Mouse (Mus musculus) adrenal gland, postnatal 10 days (tissue): Measurements from ENCODE around the gene Mgat4b. TPM values are rescaled to one million over a fixed set of nuclear protein-coding genes. Genes with fewer than 3 reads are reported as not detected.

Source experiments
- DNase-seq: peaks from one replicate; pipeline ENCODE4 v3.0.0; 2021; ENCODE audit warnings: mixed read lengths
- total RNA-seq, 2 experiments: library from RNA; stranded (reverse); gene quantifications; 2 replicates each; pipeline ENCODE4 v1.2.3; 2021

The Mgat4b gene
- total RNA-seq, 2 experiments from 2014 or later: 118 to 141 TPM

DNA sequence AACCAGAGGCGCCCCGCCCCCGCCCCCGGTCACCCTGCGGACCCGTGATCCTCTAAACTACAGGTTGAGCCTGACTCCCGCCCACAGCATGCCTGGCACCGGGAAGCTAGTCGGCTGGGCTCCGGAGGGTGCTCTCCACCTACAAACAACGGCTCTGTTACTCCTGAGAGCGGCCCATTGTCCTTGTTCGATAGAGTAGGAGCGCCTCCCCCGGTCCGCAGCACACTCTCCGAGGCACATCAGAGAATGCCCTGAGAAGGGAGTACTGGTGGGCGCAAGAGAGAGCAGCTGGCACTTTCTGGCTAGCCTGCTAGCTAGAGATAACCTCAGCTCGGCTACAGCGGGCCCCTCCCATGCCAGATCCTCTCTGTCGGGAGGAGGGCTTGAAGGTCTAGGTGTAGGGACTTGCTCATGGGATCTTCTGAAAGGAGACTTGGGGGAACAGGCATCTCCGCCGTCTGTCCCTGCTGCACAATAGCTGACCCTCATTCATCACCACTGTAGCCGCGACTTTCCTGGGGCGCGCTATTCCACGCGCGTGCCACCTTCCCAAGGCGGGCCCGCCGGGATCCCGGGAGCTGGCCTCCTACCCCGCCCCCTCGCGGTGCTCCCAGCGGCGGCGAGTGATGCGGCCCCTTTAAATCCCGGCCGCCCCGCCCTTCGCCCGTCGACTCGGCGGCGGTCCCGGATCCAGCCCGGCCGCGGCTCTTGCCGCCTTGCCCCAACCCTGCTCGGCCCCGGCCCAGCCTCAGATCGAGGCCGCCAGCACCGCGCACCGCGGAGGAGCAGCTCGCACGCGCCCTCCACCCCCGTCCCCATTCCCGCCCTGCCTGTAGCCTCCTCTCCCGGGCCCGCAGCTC lies 14.2 kb downstream of the Mgat4b start:
- DNase-seq: peak; percentile 95

DNA sequence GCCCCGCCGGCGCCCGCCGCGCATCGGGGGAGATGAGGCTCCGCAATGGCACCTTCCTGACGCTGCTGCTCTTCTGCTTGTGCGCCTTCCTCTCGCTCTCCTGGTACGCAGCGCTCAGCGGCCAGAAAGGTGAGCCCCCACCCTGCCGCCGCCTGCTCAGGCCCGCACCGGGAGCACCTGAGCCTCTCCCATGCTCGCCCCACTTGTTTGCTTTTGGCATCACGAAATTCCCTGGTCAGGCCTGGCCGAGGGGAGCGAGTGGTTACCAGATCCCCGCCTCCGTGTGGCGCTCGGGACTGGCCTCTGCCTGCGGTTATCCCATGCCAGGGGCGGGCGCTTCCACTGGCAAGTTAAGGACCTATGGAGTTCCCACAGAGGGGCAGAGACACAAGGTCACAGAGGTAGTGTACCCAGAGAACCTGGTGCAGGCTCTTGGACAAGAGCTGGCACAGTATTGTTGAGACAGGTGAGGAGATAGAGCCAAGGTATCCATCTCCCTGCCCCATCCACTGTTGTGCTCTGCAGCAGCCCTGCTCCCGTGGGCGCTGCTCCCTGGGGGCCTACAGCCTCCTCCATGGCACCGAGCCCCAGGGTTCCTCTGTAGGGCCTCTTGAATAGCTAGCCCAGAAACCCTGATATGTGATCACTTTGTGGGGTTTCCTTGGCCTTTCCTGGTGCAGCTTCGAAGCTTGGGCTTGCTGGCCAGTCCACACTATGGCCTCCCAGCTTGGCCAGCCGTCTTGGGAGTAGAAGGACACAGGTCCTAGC lies 15.1 kb downstream of the Mgat4b start:
- DNase-seq: peak; percentile 71

DNA sequence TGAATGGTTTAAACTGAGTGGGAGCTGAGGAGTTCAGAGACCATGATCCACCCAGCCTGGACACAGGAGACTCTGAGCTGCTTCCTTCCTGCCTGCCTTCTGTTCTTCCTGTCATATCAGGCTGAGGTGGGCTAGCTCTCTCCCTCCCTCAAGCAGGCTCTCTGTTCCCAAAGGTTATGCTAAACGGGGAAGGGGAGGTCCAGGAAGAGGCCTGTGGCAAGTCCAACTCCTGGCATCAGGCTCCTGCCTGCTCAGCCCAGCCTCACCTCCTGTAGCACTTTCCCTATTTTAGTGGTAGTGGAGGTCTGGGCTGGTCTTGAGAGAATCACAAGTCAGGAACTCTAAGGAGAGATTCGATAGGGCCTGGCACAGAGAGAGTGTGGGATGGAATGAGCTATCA lies 15.7 kb downstream of the Mgat4b start:
- no peak for DNase-seq

DNA sequence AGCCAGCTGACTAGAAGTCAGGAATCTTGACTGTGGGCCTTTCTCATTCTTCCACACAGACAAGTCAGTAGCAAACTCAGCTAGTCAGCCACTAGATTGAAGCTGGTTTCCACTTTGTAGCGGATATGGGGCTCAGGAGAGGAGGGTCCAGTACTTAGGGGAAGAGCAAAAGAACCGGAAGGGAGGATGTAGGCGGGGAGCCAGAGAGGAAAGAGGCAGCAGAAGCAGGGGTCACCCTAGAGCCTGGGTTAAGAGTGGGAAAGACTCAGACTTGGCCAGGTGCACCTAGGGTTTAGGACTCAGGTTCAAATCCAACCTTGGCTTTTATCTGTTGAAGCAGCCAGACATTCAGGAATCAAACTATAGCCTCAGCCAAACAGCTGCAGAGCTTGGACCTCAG lies 16.5 kb downstream of the Mgat4b start:
- DNase-seq: peak; percentile 27

DNA sequence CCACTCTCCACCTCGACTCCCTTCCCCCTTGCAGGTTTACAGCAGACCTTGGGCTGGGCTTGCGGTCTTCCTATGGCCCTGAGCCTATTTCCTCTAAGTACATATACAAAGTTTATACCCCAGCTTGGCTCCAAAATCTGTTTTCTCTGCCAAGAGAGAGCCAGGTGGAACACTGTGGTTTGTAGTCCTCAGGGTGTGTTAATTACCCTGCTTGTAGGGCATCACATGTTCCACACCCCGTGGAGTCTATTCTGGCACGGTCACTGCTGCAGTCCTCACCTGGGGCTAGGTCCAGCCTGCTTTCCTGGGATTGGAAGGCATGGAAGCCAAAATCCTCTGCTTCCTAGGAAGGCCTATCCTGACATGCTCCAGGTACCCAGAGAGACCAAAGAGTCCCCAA lies 17.0 kb downstream of the Mgat4b start:
- no peak for DNase-seq

DNA sequence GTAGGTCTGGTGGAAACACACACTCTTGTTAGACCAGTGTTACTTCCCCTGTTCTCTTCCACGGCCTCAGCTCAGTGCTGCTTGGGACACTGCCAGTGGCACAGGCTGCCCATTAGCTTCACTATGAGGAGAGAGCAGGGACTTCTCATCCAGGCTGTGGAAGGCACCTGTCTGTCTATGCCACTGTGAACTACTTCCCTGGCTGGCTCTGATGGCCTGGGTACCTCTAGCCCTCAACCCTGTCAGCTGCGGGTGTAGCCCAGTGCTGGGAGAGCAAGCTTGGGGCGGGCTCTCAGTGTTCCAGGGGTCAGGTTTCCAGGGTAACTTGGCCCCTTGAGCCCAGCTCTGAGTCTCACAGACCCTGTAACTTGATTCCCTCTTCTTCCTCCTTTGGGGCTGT lies 18.1 kb downstream of the Mgat4b start:
- peak; percentile 65 for DNase-seq

DNA sequence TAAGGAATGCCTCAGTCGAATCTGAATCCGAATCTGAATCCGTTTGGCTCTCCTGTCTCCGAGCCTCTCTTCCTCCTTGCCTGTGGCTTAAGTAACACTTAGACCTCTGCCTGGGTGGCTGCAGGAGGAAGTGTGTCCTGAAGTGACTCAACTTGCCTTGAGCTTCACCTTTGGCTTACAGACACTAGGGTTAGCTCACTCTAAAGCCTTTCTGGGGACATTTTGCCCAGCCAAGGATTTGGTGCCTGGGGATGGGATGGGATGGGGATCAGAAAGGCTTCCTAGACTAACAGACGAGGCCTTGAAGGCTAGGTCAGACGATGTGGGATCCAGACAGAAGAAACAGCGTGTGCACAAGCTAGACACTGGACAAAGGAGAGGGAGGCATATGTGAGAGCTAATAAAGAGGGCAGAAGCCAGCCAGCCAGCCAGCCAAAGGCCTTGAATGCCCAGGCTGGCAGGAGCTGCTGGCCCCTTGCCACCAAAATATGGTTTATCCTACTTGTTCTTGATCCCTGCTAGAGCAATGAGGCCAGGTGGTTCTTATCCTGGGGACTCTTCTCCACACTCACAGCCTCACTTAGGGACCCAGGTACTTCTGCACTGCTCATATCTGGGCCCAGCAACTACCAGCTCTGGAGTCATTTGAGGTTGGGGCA lies 18.7 kb downstream of the Mgat4b start:
- DNase-seq: peak; percentile 87

DNA sequence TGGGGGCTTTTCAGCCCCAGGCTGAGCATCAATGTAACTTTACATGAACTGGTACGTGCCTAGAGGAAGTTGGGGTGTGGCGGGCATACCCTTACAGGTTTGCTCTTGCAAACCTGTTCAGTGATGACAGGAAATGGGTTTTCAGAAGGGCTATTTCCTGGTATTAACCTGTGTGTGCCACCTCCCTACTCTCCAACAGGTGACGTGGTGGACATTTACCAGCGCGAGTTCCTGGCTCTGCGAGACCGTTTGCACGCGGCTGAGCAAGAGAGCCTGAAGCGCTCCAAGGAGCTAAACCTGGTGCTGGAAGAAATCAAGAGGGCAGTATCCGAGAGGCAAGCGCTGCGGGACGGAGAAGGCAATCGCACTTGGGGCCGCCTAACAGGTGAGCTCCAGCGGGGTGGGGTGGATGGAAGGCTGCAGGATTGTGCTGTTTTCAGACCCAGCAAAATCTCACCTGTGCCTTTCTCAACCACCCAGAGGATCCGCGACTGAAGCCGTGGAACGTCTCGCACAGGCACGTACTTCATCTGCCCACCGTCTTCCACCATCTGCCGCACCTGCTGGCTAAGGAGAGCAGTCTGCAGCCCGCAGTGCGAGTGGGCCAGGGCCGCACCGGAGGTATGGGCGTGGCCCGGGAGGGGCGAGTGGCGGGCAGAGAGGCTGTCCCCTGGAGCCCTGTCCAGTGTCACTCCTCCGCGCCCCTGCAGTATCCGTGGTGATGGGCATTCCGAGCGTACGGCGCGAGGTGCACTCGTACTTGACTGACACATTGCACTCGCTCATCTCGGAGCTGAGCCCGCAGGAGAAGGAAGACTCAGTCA lies 20.0 kb downstream of the Mgat4b start:
- DNase-seq: peak; percentile 11

DNA sequence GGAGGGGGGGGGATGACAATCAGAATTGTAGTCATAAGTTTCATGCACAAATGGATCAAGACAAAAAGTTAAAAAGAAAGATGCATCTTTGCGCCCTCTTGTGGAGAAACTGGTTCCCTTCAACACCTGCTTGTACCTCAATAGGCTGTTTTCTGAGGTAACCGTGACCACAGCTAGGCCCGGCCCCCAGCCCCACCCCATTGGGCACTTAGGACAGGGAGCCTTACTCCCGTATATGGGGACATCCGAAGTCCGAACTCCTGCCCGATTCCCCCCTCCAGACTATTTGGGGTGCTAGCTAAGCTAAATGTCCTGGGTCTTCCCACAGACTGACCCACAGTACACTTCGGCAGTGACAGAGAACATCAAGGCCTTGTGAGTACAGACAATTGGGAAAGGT lies 20.7 kb downstream of the Mgat4b start:
- DNase-seq: peak; percentile 64

DNA sequence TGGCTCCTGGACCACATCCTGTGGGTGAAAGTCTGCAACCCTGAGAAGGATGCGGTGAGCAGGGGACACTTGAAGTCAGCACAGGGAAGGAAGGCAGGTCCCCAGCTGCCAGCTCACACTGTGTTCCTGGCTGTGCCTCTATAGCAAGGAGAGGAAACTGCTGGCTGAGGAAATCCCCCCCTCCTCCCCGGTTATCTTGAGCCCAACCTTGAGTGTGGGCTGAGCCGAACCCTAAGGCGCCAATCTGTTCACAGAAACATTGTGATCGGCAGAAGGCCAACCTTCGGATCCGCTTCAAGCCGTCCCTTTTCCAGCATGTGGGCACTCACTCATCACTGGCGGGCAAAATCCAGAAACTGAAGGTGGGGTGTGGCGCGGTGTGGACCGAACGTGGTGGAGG lies 22.3 kb downstream of the Mgat4b start:
- DNase-seq: no peak

DNA sequence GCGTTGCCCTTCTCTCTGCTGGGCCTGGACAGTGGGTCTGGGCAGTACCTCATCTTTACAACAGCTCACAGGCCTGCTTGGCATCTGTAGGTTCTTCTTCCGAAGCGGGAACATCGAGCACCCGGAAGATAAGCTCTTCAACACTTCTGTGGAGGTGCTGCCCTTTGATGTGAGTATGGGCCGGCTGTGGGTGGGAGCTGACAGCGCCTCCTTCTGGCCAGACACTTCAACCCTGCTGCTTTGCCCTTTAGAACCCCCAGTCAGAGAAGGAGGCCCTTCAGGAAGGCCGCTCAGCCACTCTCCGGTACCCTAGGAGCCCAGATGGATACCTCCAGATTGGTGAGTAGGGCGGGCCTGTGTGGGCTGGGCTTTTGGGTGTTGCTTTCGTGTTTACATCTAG lies 23.3 kb downstream of the Mgat4b start:
- peak; percentile 18 for DNase-seq

DNA sequence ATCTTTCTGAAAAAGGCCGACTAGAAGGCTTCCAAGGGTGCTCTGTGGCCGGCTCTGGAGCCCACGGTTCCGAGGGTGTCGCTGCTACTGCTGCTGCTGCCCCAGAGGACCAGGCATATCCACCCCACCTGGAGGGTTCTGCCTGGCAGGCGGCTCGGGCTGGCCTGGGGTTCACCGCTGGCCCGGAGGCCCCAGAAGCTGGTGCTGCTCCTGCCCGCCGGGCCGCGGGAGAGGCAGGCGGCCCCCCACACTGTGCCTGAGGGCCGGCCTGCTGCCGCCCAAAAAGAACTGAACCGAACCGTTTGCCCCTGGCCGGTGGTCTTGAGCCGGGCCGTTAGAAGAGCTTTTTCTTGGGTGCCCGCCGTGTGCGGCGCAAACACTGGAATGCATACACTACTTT lies 23.9 kb downstream of the Mgat4b start:
- DNase-seq: no peak

DNA sequence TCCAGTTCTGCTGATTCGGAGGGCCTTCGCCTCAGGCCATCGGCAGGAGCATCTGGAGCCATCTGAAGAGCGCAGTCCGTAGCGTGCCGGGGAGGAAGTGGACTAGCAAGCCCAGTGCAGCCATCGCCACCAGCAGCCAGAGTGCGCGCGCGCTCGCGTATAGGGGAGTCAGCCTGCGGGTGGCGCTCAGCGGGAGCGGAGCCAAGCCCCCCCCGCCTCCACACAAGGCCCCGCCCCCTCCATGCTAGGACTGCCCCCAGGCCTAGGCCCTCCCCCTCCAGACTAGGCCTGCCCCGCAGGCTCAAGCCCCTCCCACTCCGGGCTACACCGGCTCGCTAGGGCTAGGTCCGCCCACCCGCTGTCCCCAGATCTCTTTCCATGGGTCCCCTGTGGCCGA lies 25.8 kb downstream of the Mgat4b start:
- DNase-seq: peak; percentile 94

DNA sequence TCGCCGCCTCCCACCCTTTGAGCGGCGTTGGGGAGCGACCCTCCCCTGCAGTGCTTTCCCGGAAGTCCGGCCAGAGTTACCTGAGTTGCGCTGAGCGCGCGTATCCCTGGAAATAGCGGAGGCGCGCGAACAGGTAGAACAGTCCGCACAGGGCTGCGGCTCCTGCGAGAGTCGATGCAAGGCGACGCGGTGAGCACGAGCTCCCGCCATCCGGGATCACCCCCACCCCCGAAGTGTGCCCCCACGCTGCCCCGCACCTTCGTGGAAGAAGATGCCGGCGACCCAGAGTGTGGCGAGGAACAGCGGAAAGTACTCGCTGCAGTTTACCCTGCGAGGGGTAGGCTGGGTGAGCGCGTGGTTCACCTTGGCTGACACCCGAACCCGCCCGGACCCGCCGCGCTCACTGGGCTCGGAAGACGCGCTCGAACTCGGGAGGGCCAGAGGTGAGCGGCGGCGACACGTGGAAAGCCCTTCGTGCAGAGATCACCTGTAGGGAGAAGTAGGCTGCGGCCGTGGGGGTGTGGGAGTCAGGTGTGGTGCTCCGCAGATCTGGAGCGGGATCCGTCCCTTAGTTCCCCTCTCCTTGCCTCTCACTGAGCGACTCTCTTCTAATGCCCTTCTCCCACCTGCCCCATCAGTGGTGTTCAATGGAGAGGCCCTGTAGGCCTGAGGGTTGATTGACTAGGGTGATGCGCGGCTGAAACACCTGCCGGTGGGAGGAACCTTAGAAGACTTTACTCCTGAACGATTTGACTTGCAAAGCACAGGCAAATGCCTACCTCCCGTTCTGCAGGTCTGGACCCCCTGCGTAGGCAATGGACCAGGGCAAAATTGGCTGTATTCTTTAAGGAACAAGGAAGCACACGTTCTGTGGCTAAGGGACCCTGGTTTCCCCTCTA lies 26.5 kb downstream of the Mgat4b start:
- peak; percentile 46 for DNase-seq

DNA sequence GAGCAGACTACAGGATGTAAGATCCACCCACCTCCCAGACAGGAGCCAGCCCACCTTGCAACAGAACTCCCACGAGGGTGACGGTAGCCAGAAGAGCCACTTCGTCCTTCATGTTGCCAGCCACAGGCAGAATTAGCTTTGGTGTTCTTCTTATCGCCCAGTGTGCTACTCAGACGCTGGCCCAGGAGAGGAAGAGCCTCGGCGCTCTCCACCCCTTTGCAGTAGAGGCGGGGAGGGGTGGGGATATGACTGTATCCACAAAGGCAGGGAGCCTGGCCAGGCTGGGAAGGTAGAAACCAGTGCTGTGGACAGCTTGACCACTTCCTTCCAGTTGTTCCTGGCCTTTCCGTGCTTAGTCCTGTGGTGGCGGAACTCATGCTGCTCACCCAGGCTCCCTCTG lies 27.6 kb downstream of the Mgat4b start, which contains the start of gene Ltc4s:
Ltc4s (minus strand) TSS at position 293 of the 400 bp plus-strand sequence.
- DNase-seq: peak; percentile 16

DNA sequence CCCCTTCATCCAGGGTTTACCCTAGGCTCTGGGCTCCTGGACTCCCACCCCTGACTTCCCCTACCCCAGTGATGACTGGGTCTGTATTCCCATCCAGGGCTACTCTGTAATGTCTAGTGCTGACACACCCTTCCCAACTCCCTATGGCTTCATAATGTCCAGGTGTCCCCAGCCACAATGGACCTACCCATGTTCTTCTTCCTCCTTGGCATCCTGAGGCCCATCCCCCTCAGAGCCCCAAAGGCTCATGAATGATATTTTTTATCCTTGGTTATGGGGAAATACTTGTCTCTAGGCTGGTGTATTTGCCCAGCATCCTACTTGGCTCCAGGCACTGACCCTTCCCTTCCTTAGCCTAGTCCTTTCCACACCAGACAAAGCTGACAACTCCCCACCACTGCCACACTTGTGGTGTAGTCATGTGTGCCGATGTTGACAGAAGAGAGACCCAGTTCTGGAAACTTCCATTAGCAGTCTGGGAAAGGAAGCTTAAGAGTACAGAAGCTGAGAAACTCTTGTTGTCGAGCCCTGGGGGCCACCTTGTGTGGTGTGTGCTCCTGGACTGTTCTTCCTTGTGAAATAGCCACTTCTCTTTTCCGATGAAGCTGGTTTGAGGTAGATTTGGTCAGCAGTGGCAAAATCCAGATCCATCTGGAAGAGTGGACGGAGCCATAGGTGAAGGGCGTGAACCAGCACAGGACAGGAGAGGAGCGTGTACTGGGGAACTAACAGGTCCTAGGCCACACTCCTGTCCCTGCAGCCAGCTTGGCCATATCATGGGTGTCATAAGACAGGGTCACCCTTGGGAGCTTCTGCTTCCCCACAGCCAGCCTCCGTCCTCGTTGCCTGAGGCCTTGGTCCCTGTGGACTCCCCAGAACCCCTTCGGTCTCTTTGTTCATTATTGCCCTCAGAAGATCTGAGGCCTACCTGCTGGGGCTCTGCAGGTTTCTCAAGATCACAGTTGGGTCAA lies 28.4 kb downstream of the Mgat4b start:
- peak; percentile 39 for DNase-seq

DNA sequence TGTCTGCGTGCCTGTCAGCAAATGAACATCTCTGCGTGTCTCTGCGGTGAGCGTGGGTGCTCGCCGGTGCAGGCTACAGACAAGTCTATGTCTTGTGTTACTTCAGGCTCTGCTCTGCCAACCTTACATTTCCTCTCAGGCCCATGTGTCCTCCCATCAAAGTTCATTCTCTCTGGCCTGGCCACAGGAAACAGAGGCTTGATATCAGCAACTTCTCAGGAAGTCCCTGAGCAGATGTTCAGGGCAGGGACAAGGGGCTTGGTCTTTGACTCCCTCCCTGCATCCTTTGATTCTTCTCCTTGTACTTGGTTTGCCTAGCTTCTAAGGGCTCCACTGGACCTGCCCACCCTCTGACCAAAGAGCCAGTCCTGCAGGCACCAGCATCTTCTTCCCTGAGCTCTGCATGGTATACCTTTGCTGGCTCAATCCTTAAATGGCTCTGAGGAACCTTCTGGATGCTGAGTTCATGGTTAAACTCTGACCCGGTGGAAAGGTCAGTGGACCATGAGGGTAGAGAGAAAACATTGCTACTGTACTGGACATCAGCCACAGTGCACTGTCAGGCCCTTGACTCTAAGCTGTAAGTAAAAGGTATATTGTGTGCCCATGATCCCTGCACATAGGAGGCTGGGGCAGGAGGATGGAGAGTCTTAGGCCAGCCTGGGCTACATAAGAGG lies 29.7 kb downstream of the Mgat4b start:
- DNase-seq: no peak

DNA sequence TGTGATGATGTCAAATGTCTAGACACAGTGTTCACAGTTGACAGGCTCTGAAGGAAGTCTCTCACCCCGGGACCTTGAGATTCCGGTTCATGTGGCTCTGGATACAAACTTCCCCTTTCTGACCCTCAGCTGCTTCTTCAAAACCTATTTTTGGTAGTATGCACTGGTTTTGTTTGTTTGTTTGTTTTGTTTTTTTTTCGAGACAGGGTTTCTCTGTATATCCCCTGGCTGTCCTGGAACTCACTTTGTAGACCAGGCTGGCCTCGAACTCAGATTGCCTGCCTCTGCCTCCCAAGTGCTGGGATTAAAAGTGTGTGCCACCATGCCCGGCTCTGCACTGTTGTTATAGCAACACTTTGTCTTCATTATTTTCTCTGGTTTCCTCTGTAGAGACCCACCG lies 33.2 kb downstream of the Mgat4b start:
- no peak for DNase-seq

DNA sequence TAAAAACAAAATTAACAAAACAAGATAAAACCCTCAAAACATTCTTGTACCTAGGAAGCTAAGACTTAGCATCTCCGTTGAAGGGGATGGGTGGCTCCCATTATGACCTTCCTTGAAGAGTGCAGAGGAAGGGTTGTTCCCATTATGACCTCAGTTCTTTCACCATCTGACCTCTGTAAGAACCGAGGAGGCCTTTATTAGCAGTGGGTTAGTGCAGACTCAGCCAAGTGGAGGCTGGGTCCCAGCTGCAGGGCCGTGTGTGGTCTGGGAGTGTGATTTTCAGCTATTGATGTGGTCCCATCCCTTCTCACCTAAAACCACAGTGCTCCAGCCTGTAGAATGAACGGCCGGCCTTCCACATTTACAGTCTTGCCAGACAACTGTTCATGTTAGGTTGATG lies 34.6 kb downstream of the Mgat4b start:
- DNase-seq: no peak
